16 mouse cellular contexts compared by ENCODE assay signal in the genomic region with DNA sequence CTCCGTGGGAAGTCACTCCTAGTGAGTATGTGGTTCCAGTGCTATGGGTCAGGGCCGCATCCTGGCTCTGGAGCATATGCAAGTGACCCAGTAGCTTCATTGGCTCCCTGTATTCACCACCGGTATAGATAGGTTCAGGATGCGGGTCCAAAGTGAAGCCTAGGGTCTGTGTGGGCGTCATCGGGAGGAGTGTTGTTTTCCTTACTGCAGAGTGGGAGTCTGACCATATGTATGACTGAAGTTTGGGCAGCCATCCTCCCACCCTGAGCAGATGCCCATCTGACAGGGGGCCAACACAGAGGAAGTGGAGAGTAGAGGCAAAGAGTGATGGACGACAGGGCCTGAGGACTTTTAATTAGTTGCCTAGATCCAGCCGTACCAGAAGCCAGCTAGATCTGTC. TPM values are rescaled to one million over a fixed set of nuclear protein-coding genes. Genes with fewer than 3 reads are reported as not detected.
A peak's percentile ranks its signal among the peaks of the same experiment; 100 is the strongest.
DNase-seq lines count a peak whose midpoint lies in the region.
"Had no signal": no experiment of that assay in that cellular context is flagged by ENCODE, and none has a peak within 500 bp of the region (broad histone marks: within the 10 kb centered on the region; RNA-seq: fewer than 3 reads in every experiment).

No protein-coding gene starts in this region.

- intact Hi-C loops in left cerebral cortex, postnatal 4 days (cut with DNase I), result no loop called here

- DNase-seq in layer of hippocampus, adult 11-12 months (ENCODE audit: low spot score), result peak; percentile 23
- no peak for DNase-seq in layer of hippocampus, postnatal 10 days (ENCODE audit: low spot score in 2 of 2)
- DNase-seq in left cerebral cortex, adult 18-20 months (ENCODE audit: low spot score in 2 of 2), result peak; percentile 71 to 83
- DNase-seq in left cerebral cortex, postnatal 4 days, result no peak
- peak; percentile 35 to 76 for DNase-seq in left cerebral cortex, adult 8-10 months (ENCODE audit: low spot score in 2 of 2)
- DNase-seq in right cerebral cortex, postnatal 25 days, result peak; percentile 48
- DNase-seq in gastrocnemius, adult 18-20 months (ENCODE audit: low spot score), result no peak
- DNase-seq: adrenal gland, postnatal 10 days; cerebellum, adult 8-10 months; cerebellum, postnatal 36 days; embryo, embryonic 11 days; gastrocnemius, adult 2 months; kidney, postnatal 10 days; liver, embryonic 13.5 days; lung, adult 2 months; lung, postnatal 14 days had no signal

RNA-seq across cellular contexts. Expression of a gene that starts 12.8 kb away (rescaled TPM):
- 10 to 100 TPM; 16.2 to 19.4 TPM for total RNA-seq in layer of hippocampus, postnatal 10 days (2021)
- 10 to 100 TPM; 16.1 to 16.7 TPM for total RNA-seq in left cerebral cortex, adult 18-20 months (2021)
- total RNA-seq in left cerebral cortex, postnatal 4 days (2021), result 10 to 100 TPM; 16.8 to 17.5 TPM
- total RNA-seq in left cerebral cortex, adult 8-10 months (2022), result 10 to 100 TPM; 17.3 to 23.0 (median 21.9) TPM
- total RNA-seq in gastrocnemius, adult 18-20 months (2021), result 10 to 100 TPM; 11.1 to 11.8 TPM

Comparison
In these comparisons a context has a peak if more than half of its experiments do, and no peak if none do; other contexts are left out.
1. DNase-seq: peak in layer of hippocampus, adult 11-12 months (single experiment), left cerebral cortex, adult 18-20 months (2 of 2), left cerebral cortex, adult 8-10 months (2 of 2) and right cerebral cortex, postnatal 25 days (single experiment); none in layer of hippocampus, postnatal 10 days (0 of 2), left cerebral cortex, postnatal 4 days (single experiment) and gastrocnemius, adult 18-20 months (single experiment).